Mouse (Mus musculus) gastrocnemius, adult 2 months (tissue): Measurements from ENCODE around the gene Mpnd. TPM values are rescaled to one million over a fixed set of nuclear protein-coding genes. Genes with fewer than 3 reads are reported as not detected.

ENCODE experiments used
- DNase-seq: peaks from one replicate; pipeline ENCODE4 v3.0.0; 2022
- H3K27ac ChIP-seq: fragments of 200-600 bp; 2 replicates; pipeline ENCODE4 v1.8.1; 2022; ENCODE audit warnings: mild to moderate bottlenecking
- H3K4me3 ChIP-seq: fragments of 200-600 bp; 2 replicates; pipeline ENCODE4 v1.8.1; 2022; ENCODE audit warnings: mild to moderate bottlenecking, moderate library complexity
- CTCF ChIP-seq: fragments of 200-600 bp; IDR thresholded peaks from 2 replicates; pipeline ENCODE4 v1.8.1; 2022; ENCODE audit warnings: antibody characterized with exemption, mild to moderate bottlenecking, moderate library complexity
- intact Hi-C: fragments of 180-260 bp; cut with DNase I; formaldehyde crosslinking; loops from one replicate; pipeline ENCODE4 v1.15.1; 2025
- total RNA-seq, 2 experiments: library from RNA; stranded (reverse); gene quantifications; 2 replicates each; pipeline ENCODE4 v1.2.3; 2021

Mpnd gene
- total RNA-seq, 2 experiments from 2014 or later, result 41.2 to 41.6 TPM

DNA sequence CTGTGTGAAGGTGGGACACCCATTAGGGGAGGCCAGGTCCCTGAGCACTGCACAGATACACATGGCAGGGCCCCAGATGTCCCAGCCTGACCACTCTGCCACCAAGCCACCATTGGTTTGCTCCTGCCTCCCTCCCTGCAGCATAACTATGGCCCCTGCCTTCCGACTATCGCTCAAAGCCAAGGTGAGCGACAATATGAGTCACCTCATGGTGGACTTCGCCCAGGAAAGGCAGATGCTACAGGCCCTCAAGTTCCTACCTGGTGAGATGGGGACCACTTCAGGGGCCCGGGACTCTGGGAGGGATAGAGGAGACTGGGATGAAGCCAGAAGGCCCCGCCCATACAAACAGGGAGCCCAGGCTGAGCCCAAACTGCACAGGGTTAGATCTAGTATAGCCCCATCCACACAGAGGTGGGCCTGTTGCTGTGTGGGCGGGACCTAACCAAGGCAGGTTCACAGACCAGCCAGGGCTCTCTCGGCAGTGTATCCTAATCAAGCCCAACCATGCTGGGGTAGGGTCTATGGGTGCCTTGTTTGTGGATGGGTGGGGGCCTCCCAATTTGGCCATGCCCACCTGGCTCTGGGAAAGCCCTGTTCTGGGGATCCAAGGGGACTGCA lies 15.1 kb upstream of the Mpnd start:
- intact Hi-C loops, result no loop called here
- H3K4me3 ChIP-seq, result no peak overlapping the region
- DNase-seq, result no peak
- no peak overlapping the region for H3K27ac ChIP-seq
- TF ChIP-seq CTCF, result no peak

- no peak overlapping the region for H3K27ac ChIP-seq
- H3K4me3 ChIP-seq, result no peak overlapping the region
- intact Hi-C loops, result no loop called here
- no peak for TF ChIP-seq CTCF
- peak; percentile 71 for DNase-seq
Observed at GRCm38 (mm10) chr17:55996007-55996406, 9.5 kb upstream of the Mpnd start.

DNA sequence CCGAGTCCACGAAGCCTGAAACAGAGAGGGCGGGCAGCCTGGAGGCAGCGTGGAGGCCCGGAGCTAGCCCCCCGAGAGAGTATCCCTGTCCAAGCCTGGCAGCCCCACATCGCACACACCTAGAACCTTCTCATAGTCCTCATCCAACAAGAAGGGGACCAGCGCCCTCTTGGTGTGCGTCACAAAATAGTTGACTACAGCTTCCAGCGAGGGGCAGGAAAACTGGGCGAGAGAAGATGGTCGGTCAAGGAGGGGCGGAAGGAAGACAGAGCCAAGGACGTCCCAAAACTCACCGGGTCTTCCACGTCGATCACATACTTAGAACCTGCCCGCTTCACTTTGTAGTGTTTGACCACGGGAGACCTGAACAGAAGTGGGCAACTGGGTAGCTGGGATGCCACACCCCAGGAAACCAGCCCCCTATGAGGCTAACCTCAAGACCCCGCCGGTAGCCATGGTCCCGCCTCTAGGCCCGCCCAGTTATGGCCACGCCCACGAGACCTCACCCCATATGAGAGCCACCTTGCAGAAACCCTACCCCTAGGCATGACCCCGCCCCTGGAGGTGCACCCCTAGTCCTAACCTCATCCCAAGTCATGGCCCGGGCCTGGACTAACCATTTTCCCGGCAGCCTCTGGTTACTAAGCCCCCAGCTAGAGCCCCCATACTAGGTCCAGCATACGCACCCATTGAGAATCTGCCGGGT lies 5.6 kb upstream of the Mpnd start:
- peak; percentile 22 for DNase-seq
- TF ChIP-seq CTCF, result no peak
- no peak overlapping the region for H3K27ac ChIP-seq
- intact Hi-C loops, result no loop called here
- H3K4me3 ChIP-seq, result no peak overlapping the region

DNA sequence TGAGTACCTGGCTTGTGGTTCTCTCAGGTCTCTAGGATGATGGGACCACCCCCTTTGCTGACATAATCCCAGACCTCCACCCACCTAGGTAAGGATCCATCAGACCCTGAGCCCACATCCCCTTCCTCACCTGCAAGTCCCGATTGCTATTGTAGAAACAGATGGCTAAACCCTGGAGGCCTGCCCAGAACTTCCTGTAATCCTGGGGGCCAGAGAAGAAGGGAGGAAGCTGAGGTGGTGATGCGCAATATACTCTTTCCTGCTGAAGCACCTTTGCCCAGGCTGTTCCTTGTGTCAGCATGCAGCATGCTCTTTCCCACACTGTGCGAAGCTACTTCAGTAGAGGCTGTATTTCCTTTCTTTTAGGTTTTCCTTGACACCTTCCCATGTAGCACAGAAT lies 2.5 kb upstream of the Mpnd start:
- Histone ChIP-seq H3K27ac (no peak overlapping the region), H3K4me3 (no peak overlapping the region)
- TF ChIP-seq CTCF, result no peak
- no peak for DNase-seq
- intact Hi-C loops, result no loop called here

DNA sequence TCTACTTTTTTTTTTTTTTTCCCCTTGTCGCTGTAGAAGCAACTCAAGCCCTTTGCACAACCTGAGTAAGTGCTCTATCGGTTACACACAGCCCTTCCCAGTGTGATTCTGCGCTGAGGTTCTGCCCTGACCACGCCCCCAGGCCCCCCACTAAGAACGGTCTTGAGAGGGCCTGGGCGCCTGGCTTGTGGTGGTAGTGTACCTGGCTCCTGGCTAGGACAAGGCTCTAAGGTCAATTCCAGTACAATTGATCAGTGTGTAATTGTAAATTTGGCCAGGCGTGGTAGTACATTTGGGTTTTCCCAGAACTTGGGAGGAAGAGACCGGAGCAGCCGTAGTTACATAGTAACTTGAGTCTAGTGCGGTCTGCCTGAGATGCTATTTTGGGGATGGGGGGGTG lies 1.4 kb downstream of the Mpnd start:
- intact Hi-C loops, result no loop called here

GRCm38 (mm10) chr17:56007444-56008355 lies 2.2 kb downstream of the Mpnd start:
- Histone ChIP-seq H3K27ac (peak overlapping the region; percentile 91), H3K4me3 (peak overlapping the region; percentile 92)
- intact Hi-C loops, result no loop called here
- DNase-seq, result no peak
- no peak for TF ChIP-seq CTCF

More for the DNA sequence above, 1.4 kb downstream of the Mpnd start:
- Histone ChIP-seq H3K27ac (peak overlapping the region; percentile 91), H3K4me3 (peak overlapping the region; percentile 30)
- peak; percentile 30 for DNase-seq
- no peak for TF ChIP-seq CTCF

GRCm38 (mm10) chr17:56008356-56009087 lies 3.0 kb downstream of the Mpnd start:
- intact Hi-C loops, result no loop called here
- TF ChIP-seq CTCF, result no peak
- peak; percentile 94 for DNase-seq
- Histone ChIP-seq H3K27ac (peak overlapping the region; percentile 91), H3K4me3 (peak overlapping the region; percentile 92)

- peak overlapping the region; percentile 92 for H3K4me3 ChIP-seq
- peak; percentile 67 for TF ChIP-seq CTCF
- H3K27ac ChIP-seq, result peak overlapping the region; percentile 91
- intact Hi-C loops, result no loop called here
- peak; percentile 95 for DNase-seq
Observed at GRCm38 (mm10) chr17:56009088-56009961, 3.8 kb downstream of the Mpnd start.

DNA sequence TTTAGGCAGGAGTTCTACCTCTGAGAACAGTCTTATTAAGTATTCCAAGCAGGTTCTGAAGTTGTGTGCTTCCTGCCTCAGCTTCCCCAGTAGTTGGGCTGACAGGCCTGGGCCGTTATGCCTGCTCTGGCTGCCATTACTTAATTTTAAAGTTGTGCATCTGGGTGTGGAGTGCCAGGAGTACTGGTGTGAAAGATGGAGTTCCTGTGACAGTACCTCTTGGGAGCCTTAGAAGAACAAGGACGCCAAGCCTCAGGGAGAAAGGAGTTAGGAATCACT lies 4.4 kb downstream of the Mpnd start:
- peak overlapping the region; percentile 91 for H3K27ac ChIP-seq
- no peak for DNase-seq
- peak overlapping the region; percentile 92 for H3K4me3 ChIP-seq
- no peak for TF ChIP-seq CTCF
- intact Hi-C loops, result loop anchor here (1.0 kb wide), 2 partner anchors 34 to 53 kb away; no protein-coding TSS in a partner anchor

GRCm38 (mm10) chr17:56010255-56010654 lies 4.7 kb downstream of the Mpnd start:
- intact Hi-C loops, result loop anchor here (1.0 kb wide), 2 partner anchors 34 to 53 kb away; no protein-coding TSS in a partner anchor
- no peak for TF ChIP-seq CTCF
- Histone ChIP-seq H3K4me3 (peak overlapping the region; percentile 92), H3K27ac (peak overlapping the region; percentile 91)
- DNase-seq, result peak; percentile 31

DNA sequence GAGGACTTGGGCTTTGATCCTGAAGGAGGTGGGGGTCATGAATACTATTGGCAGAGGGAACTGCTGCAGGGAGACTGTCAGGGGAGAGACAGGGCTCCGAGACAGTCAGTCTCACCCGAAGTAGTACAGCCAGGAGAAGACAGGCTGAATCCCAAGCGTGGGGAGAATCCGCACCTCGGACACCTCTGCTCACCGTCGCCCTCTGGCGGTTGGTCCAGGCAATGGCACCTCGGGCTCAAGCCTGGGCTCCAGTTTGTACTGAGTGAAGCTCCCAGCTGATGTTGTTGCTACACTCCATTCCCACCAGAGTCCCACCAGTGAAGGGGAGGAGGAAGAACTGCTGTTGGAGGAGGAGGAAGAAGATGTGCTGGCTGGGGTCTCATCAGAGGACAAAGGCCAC lies 5.2 kb downstream of the Mpnd start:
- intact Hi-C loops, result loop anchor here (1.0 kb wide), 2 partner anchors 34 to 53 kb away; no protein-coding TSS in a partner anchor
- DNase-seq, result peak; percentile 87
- TF ChIP-seq CTCF, result no peak; the same call in 1 of the 2 replicates
- Histone ChIP-seq H3K27ac (no peak overlapping the region), H3K4me3 (peak overlapping the region; percentile 92)
